Mouse (Mus musculus) heart, embryonic 15.5 days (tissue): ENCODE results near the gene Ninj2. TPM values are rescaled to one million over a fixed set of nuclear protein-coding genes. Genes with fewer than 3 reads are reported as not detected.

Source experiments
- ATAC-seq: fragments of 200-750 bp; cut with Nextera tagmentation; replicated peaks from 2 replicates; pipeline ENCODE4 v1.8.0; 2017; ENCODE audit warnings: low read depth, moderate TSS enrichment; ENCODE audit not compliant: insufficient number of reproducible peaks, insufficient read depth, low FRiP score
- H3K27ac ChIP-seq: fragments of 300-500 bp; sonication (generic); 2 replicates; pipeline ENCODE4 v1.5.1; 2015; ENCODE audit warnings: mild to moderate bottlenecking, inconsistent platforms
- H3K27me3 ChIP-seq: fragments of 300-500 bp; sonication (generic); 2 replicates; pipeline ENCODE4 v1.6.1; 2015; ENCODE audit warnings: inconsistent platforms
- H3K36me3 ChIP-seq: fragments of 300-500 bp; sonication (generic); 2 replicates; pipeline ENCODE4 v1.6.1; 2015; ENCODE audit warnings: mild to moderate bottlenecking, inconsistent platforms
- H3K4me1 ChIP-seq: fragments of 300-500 bp; sonication (generic); replicated peaks from 2 replicates; pipeline ENCODE4 v1.6.1; 2015; ENCODE audit warnings: inconsistent platforms
- H3K4me2 ChIP-seq: fragments of 300-500 bp; sonication (generic); 2 replicates; pipeline ENCODE4 v1.6.1; 2015; ENCODE audit warnings: inconsistent platforms, mild to moderate bottlenecking, moderate library complexity
- H3K4me3 ChIP-seq: fragments of 300-500 bp; sonication (generic); 2 replicates; pipeline ENCODE4 v1.5.1; 2015; ENCODE audit warnings: mild to moderate bottlenecking, inconsistent platforms
- H3K9ac ChIP-seq: fragments of 300-500 bp; sonication (generic); 2 replicates; pipeline ENCODE4 v1.6.1; 2015; ENCODE audit warnings: mild to moderate bottlenecking, inconsistent platforms
- H3K9me3 ChIP-seq: fragments of 300-500 bp; sonication (generic); replicated peaks from 2 replicates; pipeline ENCODE4 v1.6.1; 2016; ENCODE audit warnings: inconsistent platforms
- WGBS: fragments of 180-500 bp; shearing (Covaris S2); methylation state at CpG from one replicate; pipeline ENCODE4 v1.1.7; 2015; ENCODE audit warnings: mixed read lengths; 5-methylcytosine and 5-hydroxymethylcytosine counted together
- polyA plus RNA-seq: library from polyadenylated mRNA; unstranded; fragments of >200 nt; fragmentation: Nextera tagmentation; extraction: Ambion mirVana; gene quantifications from 2 replicates; pipeline ENCODE4 v1.2.1, GENCODE M21; 2015

Ninj2 gene
- polyA plus RNA-seq, 1 experiment from 2014 or later: 0.15 TPM

DNA sequence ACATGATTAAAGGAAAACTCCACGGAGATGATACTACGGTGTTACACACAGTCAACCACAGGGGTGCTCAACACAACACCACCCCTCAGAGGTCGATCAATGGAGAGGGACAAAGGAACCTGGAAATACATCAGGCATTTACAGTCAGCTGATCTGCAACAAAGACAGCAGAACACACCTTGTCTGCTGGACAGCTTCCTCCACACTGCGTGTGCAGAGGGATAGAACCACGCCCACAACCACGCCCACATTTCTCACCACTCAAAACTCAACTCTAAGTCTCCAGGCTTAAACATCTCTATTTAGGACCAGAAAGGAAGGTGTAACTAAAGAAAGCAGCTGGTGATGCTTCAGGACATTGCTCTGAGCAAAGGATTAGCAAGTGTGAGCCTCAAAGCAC, 118.4 kb downstream of the Ninj2 start:
- Histone ChIP-seq H3K27me3 (no peaks in the 10 kb centered on the region), H3K4me1 (no peaks in the 10 kb centered on the region), H3K4me3 (no peak overlapping the region), H3K4me2 (no peak overlapping the region), H3K36me3 (no peaks in the 10 kb centered on the region), H3K9me3 (no peaks in the 10 kb centered on the region), H3K9ac (no peak overlapping the region), H3K27ac (no peak overlapping the region)
- ATAC-seq: no peak
- WGBS: 75% methylated on average over 6 of the region's 6 CpGs

DNA sequence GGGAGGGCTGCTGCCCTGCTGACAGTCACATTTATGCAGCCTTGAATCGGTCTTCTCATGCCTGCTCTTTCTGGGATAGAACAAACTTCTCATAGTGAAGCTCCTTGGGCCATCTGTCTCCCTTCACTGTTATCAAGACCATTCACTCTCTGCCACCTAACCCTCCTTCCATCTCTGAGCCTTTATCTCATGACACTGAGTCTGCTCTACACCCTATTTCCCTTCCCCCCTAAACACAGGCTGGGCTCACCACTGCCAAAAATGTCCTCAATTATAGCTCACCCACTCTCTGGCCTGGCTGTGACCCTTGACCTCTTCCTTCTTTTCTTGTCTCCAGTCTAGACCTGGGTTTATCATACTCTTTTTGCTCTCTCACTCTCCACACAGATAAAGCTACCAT, 123.6 kb downstream of the Ninj2 start:
- Histone ChIP-seq H3K4me3 (no peak overlapping the region), H3K4me1 (no peaks in the 10 kb centered on the region), H3K9me3 (no peaks in the 10 kb centered on the region), H3K36me3 (no peaks in the 10 kb centered on the region), H3K9ac (no peak overlapping the region), H3K27me3 (no peaks in the 10 kb centered on the region), H3K27ac (no peak overlapping the region), H3K4me2 (no peak overlapping the region)
- 34% methylated on average over 1 of the region's 1 CpGs for WGBS
- no peak for ATAC-seq

DNA sequence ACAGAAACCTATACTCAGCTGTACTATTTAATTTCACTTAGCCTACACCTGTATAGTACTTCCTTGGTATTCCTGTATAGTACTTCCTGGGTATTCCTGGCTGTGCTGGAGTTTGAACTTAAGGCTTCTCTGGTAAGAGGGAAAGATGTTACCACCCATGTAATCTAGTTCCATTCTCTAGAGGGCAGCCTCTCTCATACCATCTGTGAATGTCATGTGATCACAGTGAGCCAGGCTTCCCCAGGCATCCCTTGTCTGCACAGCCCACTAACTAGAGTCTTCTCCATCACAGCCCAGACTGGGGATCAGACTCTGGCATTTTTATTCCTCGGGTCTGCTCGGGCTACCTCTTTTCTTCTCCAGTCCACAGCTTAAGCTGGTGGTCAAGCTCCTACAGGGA, 126.1 kb downstream of the Ninj2 start:
- Histone ChIP-seq H3K27ac (no peak overlapping the region), H3K27me3 (no peaks in the 10 kb centered on the region), H3K9me3 (no peaks in the 10 kb centered on the region), H3K36me3 (no peaks in the 10 kb centered on the region), H3K9ac (no peak overlapping the region), H3K4me1 (no peaks in the 10 kb centered on the region), H3K4me3 (no peak overlapping the region), H3K4me2 (no peak overlapping the region)
- ATAC-seq: no peak
- 78% methylated on average over 2 of the region's 2 CpGs for WGBS

DNA sequence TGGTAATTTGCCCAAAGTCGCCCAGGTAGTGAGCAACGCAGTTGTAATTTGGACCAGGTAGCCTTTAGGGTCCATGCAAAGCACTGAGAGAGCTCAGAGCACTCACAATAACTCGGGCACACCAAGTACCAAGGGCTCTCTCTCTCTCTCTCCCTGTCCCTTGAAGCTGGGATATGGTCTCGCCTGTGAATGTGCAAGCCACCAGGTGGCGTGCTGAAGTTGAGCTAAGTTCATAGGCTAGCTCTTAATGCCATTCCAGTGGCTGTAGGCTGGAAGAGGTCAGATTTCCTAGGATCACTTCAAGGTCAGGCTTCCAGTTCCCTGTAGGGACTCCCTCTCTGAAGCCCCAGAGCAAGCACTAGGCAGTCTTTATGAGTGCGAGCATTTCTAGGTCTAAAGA, 129.5 kb downstream of the Ninj2 start:
- no peak overlapping the region for H3K9ac ChIP-seq
- no peak for ATAC-seq
- H3K27me3 ChIP-seq: no peaks in the 10 kb centered on the region
- 29% methylated on average over 6 of the region's 6 CpGs for WGBS
- no peaks in the 10 kb centered on the region for H3K9me3 ChIP-seq
- no peak overlapping the region for H3K4me3 ChIP-seq
- H3K27ac ChIP-seq: no peak overlapping the region
- no peaks in the 10 kb centered on the region for H3K36me3 ChIP-seq
- peaks cover 8% of the 10 kb centered on the region; the same call in 1 of the 2 replicates for H3K4me1 ChIP-seq
- no peak overlapping the region for H3K4me2 ChIP-seq

DNA sequence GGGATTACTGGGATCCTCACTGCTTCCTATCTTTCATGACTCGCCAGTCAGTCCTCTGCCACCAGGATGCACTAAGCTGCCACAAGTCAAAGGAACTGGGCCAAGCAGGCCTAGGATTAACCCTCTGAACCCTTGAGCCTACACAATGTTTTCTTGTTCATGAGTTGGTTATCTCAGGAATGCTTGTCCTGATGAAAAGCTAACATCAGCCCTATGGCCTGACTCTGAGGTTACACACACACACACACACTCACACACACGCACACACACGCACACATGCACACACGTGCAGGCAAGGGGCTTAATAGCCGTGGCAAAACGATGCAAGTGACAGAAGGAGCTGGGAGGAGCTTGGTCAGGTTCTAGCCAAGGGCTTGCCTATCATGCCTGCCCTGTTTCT, 132.2 kb downstream of the Ninj2 start:
- Histone ChIP-seq H3K27ac (no peak overlapping the region), H3K4me1 (peaks cover 8% of the 10 kb centered on the region; the same call in 1 of the 2 replicates), H3K9me3 (no peaks in the 10 kb centered on the region), H3K9ac (no peak overlapping the region), H3K27me3 (no peaks in the 10 kb centered on the region), H3K4me3 (no peak overlapping the region), H3K4me2 (no peak overlapping the region), H3K36me3 (no peaks in the 10 kb centered on the region)
- 42% methylated on average over 6 of the region's 6 CpGs for WGBS
- ATAC-seq: no peak

DNA sequence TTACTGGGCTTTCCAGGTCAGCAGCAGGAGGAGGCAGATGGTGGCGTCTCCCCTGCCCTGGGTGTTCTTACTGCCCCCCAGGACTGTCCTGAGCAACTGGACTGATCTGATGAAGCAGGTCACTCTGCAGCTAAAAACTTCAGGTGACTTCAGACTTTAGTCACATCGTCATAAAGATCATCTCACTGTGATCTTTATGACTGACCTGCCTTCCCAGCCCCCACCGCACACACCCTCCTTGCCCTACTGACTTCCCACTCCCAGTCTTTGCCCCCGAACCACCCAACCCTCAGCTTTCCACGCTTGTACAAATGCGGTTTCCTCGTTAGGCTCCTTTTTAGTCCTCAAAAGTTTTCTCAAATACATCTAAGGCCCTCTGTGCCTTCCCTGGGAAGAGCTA, 133.9 kb downstream of the Ninj2 start:
- H3K36me3 ChIP-seq: no peaks in the 10 kb centered on the region
- H3K4me2 ChIP-seq: no peak overlapping the region
- H3K27me3 ChIP-seq: no peaks in the 10 kb centered on the region
- no peak overlapping the region for H3K9ac ChIP-seq
- ATAC-seq: no peak
- H3K4me3 ChIP-seq: no peak overlapping the region
- H3K9me3 ChIP-seq: no peaks in the 10 kb centered on the region
- H3K4me1 ChIP-seq: peaks cover 8% of the 10 kb centered on the region; the same call in 1 of the 2 replicates
- no peak overlapping the region for H3K27ac ChIP-seq
- WGBS: 88% methylated on average over 7 of the region's 7 CpGs

DNA sequence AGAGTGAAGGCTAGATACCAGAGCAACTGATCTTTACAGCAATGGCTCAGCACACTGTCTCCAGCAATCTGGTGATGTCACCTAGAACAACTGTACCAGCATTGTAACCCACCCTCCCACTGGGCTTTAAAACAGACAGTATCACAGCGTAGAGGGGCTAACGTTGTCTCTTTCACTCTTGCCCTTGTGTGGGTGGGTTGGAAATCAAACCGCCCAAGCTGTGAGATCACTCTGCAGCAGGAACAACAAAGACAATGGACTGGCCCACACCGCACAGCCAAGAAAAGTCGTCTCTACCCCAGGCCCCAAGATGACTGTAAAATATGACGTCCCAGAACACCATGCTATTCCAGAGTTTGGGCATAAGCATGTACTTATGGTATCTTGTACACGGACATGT, 136.7 kb downstream of the Ninj2 start:
- Histone ChIP-seq H3K27me3 (no peaks in the 10 kb centered on the region), H3K9me3 (no peaks in the 10 kb centered on the region), H3K36me3 (no peaks in the 10 kb centered on the region), H3K9ac (no peak overlapping the region), H3K4me3 (no peak overlapping the region), H3K4me1 (peaks cover 8% of the 10 kb centered on the region; the same call in 1 of the 2 replicates), H3K4me2 (no peak overlapping the region), H3K27ac (no peak overlapping the region)
- ATAC-seq: no peak
- WGBS: 69% methylated on average over 7 of the region's 7 CpGs

DNA sequence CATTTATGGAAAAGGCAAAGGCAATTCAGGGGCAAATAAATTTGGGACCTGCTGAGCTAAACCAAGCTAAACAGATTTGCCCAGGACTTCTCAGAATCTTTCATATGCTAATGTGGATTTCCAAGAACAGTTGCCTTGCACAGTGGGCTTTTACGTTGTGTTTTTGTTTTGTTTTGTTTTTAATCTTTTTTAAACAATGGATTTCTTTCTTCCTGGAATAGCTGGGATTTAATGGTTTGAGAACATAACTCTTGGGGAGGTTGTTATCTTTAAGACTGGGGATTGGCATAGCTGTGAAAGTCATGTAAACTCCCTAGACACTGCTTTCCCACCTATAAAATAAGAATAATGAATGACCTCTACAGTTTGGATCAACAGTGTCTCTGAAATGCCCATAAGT, 137.3 kb downstream of the Ninj2 start:
- Histone ChIP-seq H3K36me3 (no peaks in the 10 kb centered on the region), H3K27ac (no peak overlapping the region), H3K9ac (no peak overlapping the region), H3K4me1 (peaks cover 4% of the 10 kb centered on the region), H3K9me3 (no peaks in the 10 kb centered on the region), H3K4me3 (no peak overlapping the region), H3K4me2 (no peak overlapping the region), H3K27me3 (no peaks in the 10 kb centered on the region)
- 51% methylated on average over 1 of the region's 1 CpGs for WGBS
- no peak for ATAC-seq

DNA sequence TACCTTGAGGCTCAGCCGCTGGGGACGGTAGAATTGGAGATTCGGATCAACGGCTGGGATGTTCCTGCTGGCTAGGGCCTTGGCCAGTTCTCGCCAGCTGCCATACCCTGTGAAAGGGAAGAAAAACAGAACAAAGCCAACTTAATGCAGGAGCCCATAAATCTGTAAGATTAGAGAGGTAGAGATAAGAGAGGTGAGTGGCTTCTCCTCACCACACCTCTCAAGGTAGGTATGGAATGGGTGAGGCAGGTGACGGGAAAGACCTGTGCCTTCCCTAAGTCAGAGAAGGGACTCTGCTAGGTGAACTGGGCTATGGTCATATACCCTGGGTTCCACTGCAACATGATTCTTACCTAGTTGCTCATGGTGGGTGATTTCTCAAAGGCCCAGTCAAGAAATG, 139.7 kb downstream of the Ninj2 start:
- no peaks in the 10 kb centered on the region for H3K9me3 ChIP-seq
- no peak overlapping the region for H3K9ac ChIP-seq
- H3K27me3 ChIP-seq: no peaks in the 10 kb centered on the region
- H3K4me1 ChIP-seq: peaks cover 5% of the 10 kb centered on the region
- no peak overlapping the region for H3K4me2 ChIP-seq
- no peaks in the 10 kb centered on the region for H3K36me3 ChIP-seq
- 90% methylated on average over 6 of the region's 6 CpGs for WGBS
- no peak for ATAC-seq
- no peak overlapping the region for H3K27ac ChIP-seq
- no peak overlapping the region for H3K4me3 ChIP-seq

DNA sequence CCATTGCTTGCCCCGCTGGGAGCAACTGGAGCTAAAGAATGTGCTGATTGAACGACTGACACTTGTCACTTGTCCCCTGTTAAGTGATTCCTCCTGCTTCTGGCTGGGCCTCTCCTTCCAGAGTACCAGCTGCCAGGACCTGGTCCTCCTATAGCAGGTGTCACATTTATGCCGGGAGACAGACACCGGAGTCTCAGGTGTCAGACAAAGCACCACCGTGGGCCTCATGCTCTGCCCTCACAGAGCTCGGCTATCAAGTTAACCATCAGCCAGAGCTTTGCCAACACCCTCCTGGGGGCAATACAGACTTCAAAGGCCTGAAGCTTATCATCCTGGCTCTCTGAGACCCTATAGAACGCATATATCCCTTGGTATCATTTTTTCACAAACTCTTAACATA, 142.7 kb downstream of the Ninj2 start:
- no peaks in the 10 kb centered on the region for H3K9me3 ChIP-seq
- no peak overlapping the region for H3K4me3 ChIP-seq
- H3K9ac ChIP-seq: no peak overlapping the region
- WGBS: 32% methylated on average over 7 of the region's 7 CpGs
- ATAC-seq: no peak
- no peak overlapping the region for H3K27ac ChIP-seq
- H3K36me3 ChIP-seq: no peaks in the 10 kb centered on the region
- H3K27me3 ChIP-seq: no peaks in the 10 kb centered on the region
- peaks cover 5% of the 10 kb centered on the region for H3K4me1 ChIP-seq
- H3K4me2 ChIP-seq: no peak overlapping the region

DNA sequence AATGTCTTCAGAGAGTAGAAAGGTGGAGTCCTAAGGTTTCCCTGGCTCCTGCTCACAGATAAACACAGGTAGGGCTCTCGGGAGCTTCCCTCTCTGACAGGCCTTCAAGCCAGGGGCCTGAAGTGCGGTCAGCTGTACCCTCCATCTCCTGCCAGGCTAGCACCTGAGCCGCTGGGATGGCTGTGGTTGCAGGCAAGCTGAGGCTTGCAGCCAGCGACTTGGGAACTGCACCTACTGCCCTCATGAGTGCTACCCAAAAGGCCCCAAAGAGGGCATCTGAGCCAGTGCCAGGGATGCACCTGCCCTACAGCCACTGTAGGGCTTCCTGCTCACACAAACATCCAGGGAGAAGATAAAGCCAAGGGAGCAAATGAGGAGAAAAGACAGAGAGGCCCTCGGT, 147.3 kb downstream of the Ninj2 start:
- Histone ChIP-seq H3K36me3 (no peaks in the 10 kb centered on the region), H3K9me3 (no peaks in the 10 kb centered on the region), H3K4me2 (no peak overlapping the region), H3K9ac (no peak overlapping the region), H3K4me3 (no peak overlapping the region), H3K27me3 (no peaks in the 10 kb centered on the region), H3K27ac (no peak overlapping the region), H3K4me1 (peaks cover 5% of the 10 kb centered on the region)
- WGBS: 73% methylated on average over 5 of the region's 5 CpGs
- ATAC-seq: no peak

DNA sequence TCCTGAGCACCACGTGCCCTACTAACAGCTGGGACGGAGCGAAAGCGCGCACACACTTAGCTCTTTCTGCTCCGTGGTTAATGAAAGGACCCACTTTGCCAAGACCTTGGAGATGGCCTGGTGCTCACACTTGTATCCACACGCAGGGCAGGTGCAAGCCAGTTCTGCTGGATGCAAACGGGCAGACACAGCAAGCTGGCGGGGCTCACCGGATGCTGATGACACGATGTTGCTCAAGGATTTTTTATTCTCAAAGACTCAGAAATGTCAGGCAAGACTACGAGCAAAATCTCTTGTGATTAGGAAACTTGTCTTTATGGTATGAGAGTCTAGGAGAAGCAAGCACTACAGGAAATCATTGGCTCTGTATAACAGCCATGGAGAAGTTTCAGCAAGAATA, 148.3 kb downstream of the Ninj2 start:
- ATAC-seq: no peak
- H3K4me1 ChIP-seq: no peaks in the 10 kb centered on the region
- H3K9ac ChIP-seq: no peak overlapping the region
- H3K36me3 ChIP-seq: no peaks in the 10 kb centered on the region
- H3K27me3 ChIP-seq: no peaks in the 10 kb centered on the region
- no peak overlapping the region for H3K27ac ChIP-seq
- 86% methylated on average over 12 of the region's 12 CpGs for WGBS
- no peak overlapping the region for H3K4me2 ChIP-seq
- H3K9me3 ChIP-seq: no peaks in the 10 kb centered on the region
- no peak overlapping the region for H3K4me3 ChIP-seq
